10 mouse cellular contexts compared by ENCODE assay signal in the genomic region with DNA sequence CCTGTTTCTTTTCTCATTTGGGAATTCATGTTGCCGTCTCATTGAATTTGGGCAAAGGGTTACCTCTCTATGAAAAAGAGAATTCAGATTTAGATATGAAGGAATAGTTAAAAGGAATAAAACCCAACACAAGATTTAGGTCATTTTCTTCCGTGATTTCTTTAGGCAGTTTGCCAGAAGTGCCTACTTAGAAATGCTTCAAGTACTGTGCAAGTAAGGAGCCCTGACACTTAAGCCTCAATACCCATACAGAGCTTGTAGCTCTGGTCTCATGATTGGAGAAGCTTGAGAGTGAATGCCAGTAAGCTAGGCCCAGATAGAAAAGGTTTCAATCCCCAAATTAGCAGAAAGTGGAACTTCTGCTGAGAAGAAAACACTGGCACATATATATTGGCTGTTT. TPM values are rescaled to one million over a fixed set of nuclear protein-coding genes. Genes with fewer than 3 reads are reported as not detected.
DNase-seq lines count a peak whose midpoint lies in the region; ATAC-seq lines count a peak whose summit lies in the region.
"Had no signal": no experiment of that assay in that cellular context is flagged by ENCODE, and none has a peak within 500 bp of the region (broad histone marks: within the 10 kb centered on the region; RNA-seq: fewer than 3 reads in every experiment).

No protein-coding gene starts in this region.

- peak overlapping the region; percentile 79 for H3K4me2 ChIP-seq in heart, embryonic 11.5 days
- H3K4me2 ChIP-seq in neural tube, embryonic 13.5 days, result peak overlapping the region; percentile 79
- H3K4me2 ChIP-seq in limb, embryonic 12.5 days, result peak overlapping the region; percentile 76
- H3K4me2 ChIP-seq in stomach, embryonic 16.5 days (ENCODE audit: low read depth, low read length), result peak overlapping the region; percentile 70

- no peaks in the 10 kb centered on the region for H3K27me3 ChIP-seq in heart, embryonic 11.5 days (ENCODE audit: control insufficient read depth, insufficient read depth, low read length)
- H3K27me3 ChIP-seq in neural tube, embryonic 13.5 days, result peaks cover 39% of the 10 kb centered on the region
- H3K27me3 ChIP-seq in limb, embryonic 12.5 days, result 0 out of 2 replicates have a peak, but pooled peaks cover 14% of the 10 kb centered on the region
- H3K27me3 ChIP-seq in stomach, embryonic 16.5 days (ENCODE audit: control insufficient read depth, insufficient read depth, low read length), result no peaks in the 10 kb centered on the region

- H3K27ac ChIP-seq in heart, embryonic 11.5 days (ENCODE audit: low read depth, low read length), result 0 out of 2 replicates have a peak overlapping the region, but pooled peaks have one; percentile 22
- H3K27ac ChIP-seq in neural tube, embryonic 13.5 days (replicated peaks), result no peak overlapping the region; the same call in 1 of the 2 replicates
- H3K27ac ChIP-seq in limb, embryonic 12.5 days, result no peak overlapping the region
- H3K27ac ChIP-seq in stomach, embryonic 16.5 days (ENCODE audit: low read length), result no peak overlapping the region
- H3K27ac ChIP-seq: neural tube, embryonic 12.5 days had no signal

- H3K9ac ChIP-seq in heart, embryonic 11.5 days (ENCODE audit: low read depth, low read length), result peak overlapping the region; percentile 93; the same call in 1 of the 2 replicates
- no peak overlapping the region for H3K9ac ChIP-seq in neural tube, embryonic 13.5 days
- no peak overlapping the region for H3K9ac ChIP-seq in limb, embryonic 12.5 days (replicated peaks)
- H3K9ac ChIP-seq in stomach, embryonic 16.5 days (ENCODE audit: low read length), result peak overlapping the region; percentile 85; the same call in 1 of the 2 replicates

- no peak for ATAC-seq in heart, embryonic 11.5 days (replicated peaks; ENCODE audit: insufficient number of reproducible peaks, low FRiP score, low TSS enrichment)
- ATAC-seq in neural tube, embryonic 13.5 days (ENCODE audit: low read depth), result no peak
- ATAC-seq in limb, embryonic 12.5 days (ENCODE audit: insufficient number of reproducible peaks, insufficient read depth, low FRiP score, low TSS enrichment, low read depth), result no peak
- no peak for ATAC-seq in stomach, embryonic 16.5 days (ENCODE audit: insufficient read depth, low FRiP score)

- H3K4me3 ChIP-seq in heart, embryonic 11.5 days (ENCODE audit: low read depth, low read length), result peak overlapping the region; percentile 86
- H3K4me3 ChIP-seq in neural tube, embryonic 13.5 days, result peak overlapping the region; percentile 61
- peak overlapping the region; percentile 72 for H3K4me3 ChIP-seq in limb, embryonic 12.5 days (replicated peaks)
- H3K4me3 ChIP-seq in stomach, embryonic 16.5 days (replicated peaks; ENCODE audit: low read length), result peak overlapping the region; percentile 80

- H3K36me3 ChIP-seq in heart, embryonic 11.5 days (ENCODE audit: control insufficient read depth, insufficient read depth, low read length), result peaks cover 6% of the 10 kb centered on the region; the same call in 1 of the 2 replicates
- no peaks in the 10 kb centered on the region for H3K36me3 ChIP-seq in neural tube, embryonic 13.5 days
- H3K36me3 ChIP-seq in limb, embryonic 12.5 days, result no peaks in the 10 kb centered on the region
- H3K36me3 ChIP-seq in stomach, embryonic 16.5 days (ENCODE audit: control insufficient read depth, insufficient read depth, low read length), result no peaks in the 10 kb centered on the region
- H3K36me3 ChIP-seq: neural tube, embryonic 12.5 days had no signal

- no peaks in the 10 kb centered on the region; the same call in 1 of the 2 replicates for H3K4me1 ChIP-seq in heart, embryonic 11.5 days (ENCODE audit: control insufficient read depth, insufficient read depth, low read length)
- peaks cover 10% of the 10 kb centered on the region; the same call in 1 of the 2 replicates for H3K4me1 ChIP-seq in neural tube, embryonic 13.5 days (replicated peaks)
- peaks cover 7% of the 10 kb centered on the region; the same call in 1 of the 2 replicates for H3K4me1 ChIP-seq in limb, embryonic 12.5 days (replicated peaks)
- no peaks in the 10 kb centered on the region for H3K4me1 ChIP-seq in stomach, embryonic 16.5 days (ENCODE audit: control insufficient read depth, insufficient read depth, low read length)

- WGBS in heart, embryonic 11.5 days (ENCODE audit: insufficient replicate concordance), result 30% methylated on average over 2 of the region's 2 CpGs
- 56% methylated on average over 2 of the region's 2 CpGs for WGBS in neural tube, embryonic 13.5 days
- WGBS in limb, embryonic 12.5 days, result 46% methylated on average over 2 of the region's 2 CpGs
- WGBS in stomach, embryonic 16.5 days, result 47% methylated on average over 2 of the region's 2 CpGs

- no peaks in the 10 kb centered on the region for H3K9me3 ChIP-seq in heart, embryonic 11.5 days (replicated peaks; ENCODE audit: control insufficient read depth, low read length)
- no peaks in the 10 kb centered on the region for H3K9me3 ChIP-seq in neural tube, embryonic 13.5 days
- H3K9me3 ChIP-seq in limb, embryonic 12.5 days, result no peaks in the 10 kb centered on the region
- no peaks in the 10 kb centered on the region for H3K9me3 ChIP-seq in stomach, embryonic 16.5 days (replicated peaks; ENCODE audit: control insufficient read depth, low read length)
- H3K9me3 ChIP-seq: neural tube, embryonic 12.5 days had no signal

- DNase-seq in heart, postnatal 4 days, result no peak
- no peak for DNase-seq in neural tube, embryonic 10.5 days (ENCODE audit: extremely low spot score, low spot score)
- no peak for DNase-seq in layer of hippocampus, adult 11-12 months (ENCODE audit: low spot score)
- no peak for DNase-seq in MN1 (ENCODE audit: low spot score)
- DNase-seq: left cerebral cortex, postnatal 4 days had no signal

RNA-seq across cellular contexts. Expression of a gene that starts 2.1 kb away (rescaled TPM):
- polyA plus RNA-seq in heart, embryonic 11.5 days (2014; fragmentation: Nextera tagmentation; extraction: Ambion mirVana), result 69.1 and 79.9 TPM in 2 replicates
- 100 to 1,000 TPM; 107 to 114 TPM for total RNA-seq in heart, postnatal 4 days (2021)
- 28.0 and 33.7 TPM in 2 replicates for polyA plus RNA-seq in neural tube, embryonic 13.5 days (2015; fragmentation: Nextera tagmentation; extraction: Ambion mirVana)
- polyA plus RNA-seq in limb, embryonic 12.5 days (2016; fragmentation: Nextera tagmentation; extraction: Ambion mirVana), result 49.4 and 59.8 TPM in 2 replicates
- polyA plus RNA-seq in stomach, embryonic 16.5 days (2015; fragmentation: Nextera tagmentation; extraction: Ambion mirVana), result 49.6 and 50.7 TPM in 2 replicates

Comparison
In these comparisons a context has a peak if more than half of its experiments do, and no peak if none do; other contexts are left out.
1. H3K9ac ChIP-seq: peak in heart, embryonic 11.5 days (single experiment) and stomach, embryonic 16.5 days (single experiment); none in neural tube, embryonic 13.5 days (single experiment) and limb, embryonic 12.5 days (single experiment).
2. Peak in every context shown above with its lines, with median percentiles within 50 percentile points of each other: H3K4me2 ChIP-seq and H3K4me3 ChIP-seq.